In genomic region chr4:98439261-98440005, GRCm38 (mm10) we compare ENCODE assay signal across 26 mouse cellular contexts. TPM values are rescaled to one million over a fixed set of nuclear protein-coding genes. Genes with fewer than 3 reads are reported as not detected.
DNase-seq lines count a peak whose midpoint lies in the region; ATAC-seq and TF ChIP-seq lines count a peak whose summit lies in the region.
"Had no signal": no experiment of that assay in that cellular context is flagged by ENCODE, and none has a peak within 500 bp of the region (broad histone marks: within the 10 kb centered on the region; RNA-seq: fewer than 3 reads in every experiment).

No protein-coding gene starts in this region.

- no peak overlapping the region for H3K4me2 ChIP-seq in limb, embryonic 12.5 days
- H3K4me2 ChIP-seq: embryonic facial prominence, embryonic 15.5 days; heart, embryonic 11.5 days; hindbrain, embryonic 13.5 days; liver, embryonic 12.5 days had no signal

- no peak for TF ChIP-seq POLR2A in thymus, adult 2 months (IDR thresholded peaks at IDR 0.05; ENCODE audit: control insufficient read depth, extremely low read depth, insufficient read depth, low read length, poor library complexity)

- 71% methylated on average over 8 of the region's 8 CpGs for WGBS in limb, embryonic 12.5 days
- 89% methylated on average over 8 of the region's 8 CpGs for WGBS in limb, embryonic 10.5 days
- WGBS in thymus, adult 2 months, result 77% methylated on average over 8 of the region's 8 CpGs

- peaks cover 11% of the 10 kb centered on the region; the same call in 1 of the 2 replicates for H3K36me3 ChIP-seq in limb, embryonic 12.5 days
- no peaks in the 10 kb centered on the region for H3K36me3 ChIP-seq in limb, embryonic 10.5 days
- peaks cover 9% of the 10 kb centered on the region for H3K36me3 ChIP-seq in thymus, adult 2 months (ENCODE audit: control insufficient read depth, insufficient read depth, low read length)
- H3K36me3 ChIP-seq: embryonic facial prominence, embryonic 15.5 days; hindbrain, embryonic 13.5 days; liver, embryonic 12.5 days had no signal

- H3K9me3 ChIP-seq in limb, embryonic 12.5 days, result no peaks in the 10 kb centered on the region
- no peaks in the 10 kb centered on the region for H3K9me3 ChIP-seq in limb, embryonic 10.5 days (replicated peaks)
- H3K9me3 ChIP-seq: embryonic facial prominence, embryonic 15.5 days; hindbrain, embryonic 13.5 days; liver, embryonic 12.5 days had no signal

- H3K4me1 ChIP-seq in limb, embryonic 12.5 days (replicated peaks), result peaks cover 29% of the 10 kb centered on the region
- peaks cover 25% of the 10 kb centered on the region for H3K4me1 ChIP-seq in limb, embryonic 10.5 days
- H3K4me1 ChIP-seq in thymus, adult 2 months (replicated peaks; ENCODE audit: control insufficient read depth, insufficient read depth, low read length), result peaks cover 31% of the 10 kb centered on the region
- H3K4me1 ChIP-seq: embryonic facial prominence, embryonic 15.5 days; hindbrain, embryonic 13.5 days had no signal

- H3K27ac ChIP-seq in limb, embryonic 12.5 days, result peak overlapping the region; percentile 7; the same call in 1 of the 2 replicates
- H3K27ac ChIP-seq in limb, embryonic 10.5 days, result no peak overlapping the region
- peak overlapping the region; percentile 89 for H3K27ac ChIP-seq in thymus, adult 2 months (ENCODE audit: control insufficient read depth, insufficient read depth, low read length)
- H3K27ac ChIP-seq: embryonic facial prominence, embryonic 15.5 days; hindbrain, embryonic 13.5 days; left cerebral cortex, adult 2 months; liver, embryonic 12.5 days; stomach, postnatal 0 days had no signal

- no peak for DNase-seq in limb, embryonic 10.5 days (ENCODE audit: low spot score)
- peak; percentile 9 for DNase-seq in induced T-regulatory cell, adult 2 months (ENCODE audit: low read depth)
- DNase-seq in thymus, adult 2 months, result peak; percentile 42
- peak; percentile 32 to 56 for DNase-seq in thymus, postnatal 36 days
- no peak for DNase-seq in cerebellum, adult 9-10 months
- DNase-seq: adrenal gland, postnatal 14 days; cerebellum, adult 11-12 months; cerebellum, postnatal 10 days; gastrocnemius, postnatal 25 days; heart, adult 18-20 months; heart, postnatal 4 days; kidney, postnatal 25 days; liver, postnatal 0 days; lung, postnatal 4 days; midbrain, embryonic 14.5 days; right cerebral cortex, postnatal 4 days had no signal

- TF ChIP-seq CTCF in thymus, adult 2 months (IDR thresholded peaks at IDR 0.05; ENCODE audit: borderline replicate concordance, control insufficient read depth, extremely low read depth, insufficient read depth, low read length, poor library complexity), result no peak

- H3K9ac ChIP-seq in limb, embryonic 12.5 days (replicated peaks), result no peak overlapping the region
- H3K9ac ChIP-seq: embryonic facial prominence, embryonic 15.5 days; hindbrain, embryonic 13.5 days; liver, embryonic 12.5 days; liver, postnatal 0 days had no signal

- no peak overlapping the region for H3K4me3 ChIP-seq in limb, embryonic 12.5 days (replicated peaks)
- no peak overlapping the region for H3K4me3 ChIP-seq in limb, embryonic 10.5 days
- no peak overlapping the region for H3K4me3 ChIP-seq in thymus, adult 2 months (ENCODE audit: control insufficient read depth, insufficient read depth, low read length)
- H3K4me3 ChIP-seq: embryonic facial prominence, embryonic 15.5 days; hindbrain, embryonic 13.5 days; left cerebral cortex, adult 2 months; liver, embryonic 12.5 days had no signal

- no peak for ATAC-seq in limb, embryonic 12.5 days (ENCODE audit: insufficient number of reproducible peaks, insufficient read depth, low FRiP score, low TSS enrichment, low read depth)
- ATAC-seq in megakaryocyte, adult 5-6 weeks (ENCODE audit: poor library complexity, severe bottlenecking), result no peak
- ATAC-seq: forebrain, embryonic 14.5 days; intestine, postnatal 0 days; liver, embryonic 12.5 days; liver, postnatal 0 days had no signal

- no peaks in the 10 kb centered on the region for H3K27me3 ChIP-seq in limb, embryonic 12.5 days
- H3K27me3 ChIP-seq in limb, embryonic 10.5 days (ENCODE audit: low read depth, poor library complexity, severe bottlenecking), result no peaks in the 10 kb centered on the region
- no peaks in the 10 kb centered on the region for H3K27me3 ChIP-seq in thymus, adult 2 months (ENCODE audit: control insufficient read depth, insufficient read depth, low read length)
- H3K27me3 ChIP-seq: embryonic facial prominence, embryonic 15.5 days; hindbrain, embryonic 13.5 days; liver, embryonic 12.5 days had no signal

RNA-seq across cellular contexts. Expression of gene Patj, which starts 43.8 kb away (rescaled TPM):
- 24.9 and 26.3 TPM in 2 replicates for polyA plus RNA-seq in limb, embryonic 12.5 days (2016; fragmentation: Nextera tagmentation; extraction: Ambion mirVana)
- polyA plus RNA-seq in limb, embryonic 10.5 days (2016; fragmentation: Nextera tagmentation; extraction: Ambion mirVana), result 10.9 and 20.0 TPM in 2 replicates
- 32.7 and 35.0 TPM in 2 replicates for polyA plus RNA-seq in thymus, adult 2 months (2012; rRNA removed)
- 0.60 and 3.0 TPM in 2 replicates for total RNA-seq in megakaryocyte, adult 5-6 weeks (2015)
- 3.0 and 4.0 TPM in 2 replicates for total RNA-seq in megakaryocyte, adult 5-6 weeks (2017)

RNA-seq across cellular contexts. Expression of gene Tm2d1, which starts 56.3 kb away (rescaled TPM):
- polyA plus RNA-seq in limb, embryonic 12.5 days (2016; fragmentation: Nextera tagmentation; extraction: Ambion mirVana), result 87.0 and 94.6 TPM in 2 replicates
- 66.3 and 73.8 TPM in 2 replicates for polyA plus RNA-seq in limb, embryonic 10.5 days (2016; fragmentation: Nextera tagmentation; extraction: Ambion mirVana)
- 10.7 and 11.1 TPM in 2 replicates for polyA plus RNA-seq in thymus, adult 2 months (2012; rRNA removed)
- 38.6 and 47.7 TPM in 2 replicates for total RNA-seq in megakaryocyte, adult 5-6 weeks (2015)
- total RNA-seq in megakaryocyte, adult 5-6 weeks (2017), result 25.2 and 28.2 TPM in 2 replicates

Comparison
In these comparisons a context has a peak if more than half of its experiments do, and no peak if none do; other contexts are left out.
1. DNase-seq: peak in induced T-regulatory cell, adult 2 months (single experiment), thymus, adult 2 months (single experiment) and thymus, postnatal 36 days (2 of 2); none in limb, embryonic 10.5 days (single experiment) and cerebellum, adult 9-10 months (single experiment).